Mouse (Mus musculus) olfactory bulb, adult 2 months (tissue): ENCODE results near the gene H2afb2. TPM values are rescaled to one million over a fixed set of nuclear protein-coding genes. Genes with fewer than 3 reads are reported as not detected.

Source experiments
- H3K27ac ChIP-seq: fragments of 200-500 bp; 2 replicates; pipeline ENCODE4 v1.5.1; 2012; ENCODE audit warnings: low read depth, low read length; ENCODE audit not compliant: insufficient read depth
- H3K4me1 ChIP-seq: fragments of 200-500 bp; 2 replicates; pipeline ENCODE4 v1.6.1; 2012; ENCODE audit warnings: low read length; ENCODE audit not compliant: control insufficient read depth, insufficient read depth
- H3K4me3 ChIP-seq: fragments of 200-500 bp; 2 replicates; pipeline ENCODE4 v1.5.1; 2012; ENCODE audit warnings: mild to moderate bottlenecking, low read depth, low read length, moderate library complexity; ENCODE audit not compliant: insufficient read depth
- CTCF ChIP-seq: fragments of 200-500 bp; IDR thresholded peaks from 2 replicates; pipeline ENCODE4 v1.5.1; 2012; ENCODE audit warnings: low read depth, mild to moderate bottlenecking, low read length, moderate library complexity; ENCODE audit not compliant: insufficient read depth
- POLR2A ChIP-seq: fragments of 200-500 bp; IDR thresholded peaks from 2 replicates; pipeline ENCODE4 v1.6.1; 2012; ENCODE audit warnings: mild to moderate bottlenecking, low read depth, low read length, moderate library complexity; ENCODE audit not compliant: insufficient read depth
- WGBS: fragments of 180-500 bp; shearing (Covaris S2); methylation state at CpG from one replicate; pipeline ENCODE4 v1.1.7; 2018; 5-methylcytosine and 5-hydroxymethylcytosine counted together
- polyA plus RNA-seq: library from polyadenylated mRNA; stranded (reverse); fragments of >200 nt; gene quantifications from 2 replicates; pipeline ENCODE4 v1.2.4, GENCODE M21; 2012; ENCODE audit warnings: low replicate concordance; ENCODE audit not compliant: missing spikeins, insufficient read depth, insufficient read length

H2afb2 gene
- not detected in 2 replicates for polyA plus RNA-seq

GRCm38 (mm10) chrX:116680878-116681277 is at the start of gene H2afb2:
Gene H2afb2, plus strand, starts transcription at chrX:116681178.
- no peaks in the 10 kb centered on the region for H3K4me1 ChIP-seq
- no peak within 1 kb of the TSS for H3K4me3 ChIP-seq
- no peak for TF ChIP-seq CTCF
- no peak for TF ChIP-seq POLR2A
- WGBS: 87% methylated on average over 6 of the region's 6 CpGs
- no peak within 1 kb of the TSS for H3K27ac ChIP-seq

Other genes with a start within 250 kb of the H2afb2 start
- gene Cpxcr1, start 232.2 kb upstream of the H2afb2 start, polyA plus RNA-seq: not detected in 2 replicates